Mouse (Mus musculus): ENCODE results near the gene Hist1h1a. TPM values are rescaled to one million over a fixed set of nuclear protein-coding genes. Genes with fewer than 3 reads are reported as not detected.
"Not testable (repeated sequence)": the region's sequence is repeated elsewhere in the genome, so short reads cannot be mapped to it uniquely, and the experiment has no call there.

Gene Hist1h1a
- polyA plus RNA-seq, 1 experiment from 2014 or later = 0.79 TPM

- H3K4me2 ChIP-seq (ENCODE audit: low read depth, low read length) = peak overlapping the region; percentile 95
- H3K27ac ChIP-seq (ENCODE audit: low read length) = peak overlapping the region; percentile 39
- peaks cover 18% of the 10 kb centered on the region for H3K4me1 ChIP-seq (ENCODE audit: control insufficient read depth, insufficient read depth, low read length)
- H3K4me3 ChIP-seq (ENCODE audit: low read length) = no peak overlapping the region
- 54% methylated on average over 5 of the region's 5 CpGs for WGBS
- no peak for ATAC-seq (replicated peaks; ENCODE audit: extremely low read depth, insufficient read depth, low FRiP score)
- no peaks in the 10 kb centered on the region for H3K36me3 ChIP-seq (ENCODE audit: control insufficient read depth, insufficient read depth)
- H3K9me3 ChIP-seq (replicated peaks; ENCODE audit: control insufficient read depth, low read length) = no peaks in the 10 kb centered on the region
- H3K9ac ChIP-seq (ENCODE audit: low read length) = no peak overlapping the region
- no peaks in the 10 kb centered on the region for H3K27me3 ChIP-seq (ENCODE audit: control insufficient read depth, insufficient read depth, low read length)
These were observed 22.6 kb upstream of the Hist1h1a start for GRCm38 (mm10) chr13:23740910-23741309.

GRCm38 (mm10) chr13:23742007-23742406, 21.5 kb upstream of the Hist1h1a start:
- ATAC-seq (replicated peaks; ENCODE audit: extremely low read depth, insufficient read depth, low FRiP score) = no peak
- H3K36me3 ChIP-seq (ENCODE audit: control insufficient read depth, insufficient read depth) = no peaks in the 10 kb centered on the region
- H3K4me1 ChIP-seq (ENCODE audit: control insufficient read depth, insufficient read depth, low read length) = peaks cover 18% of the 10 kb centered on the region
- H3K27me3 ChIP-seq (ENCODE audit: control insufficient read depth, insufficient read depth, low read length) = no peaks in the 10 kb centered on the region
- no peak overlapping the region for H3K9ac ChIP-seq (ENCODE audit: low read length)
- no peak overlapping the region for H3K4me2 ChIP-seq (ENCODE audit: low read depth, low read length)
- H3K9me3 ChIP-seq (replicated peaks; ENCODE audit: control insufficient read depth, low read length) = no peaks in the 10 kb centered on the region
- peak overlapping the region; percentile 42; the same call in 1 of the 2 replicates for H3K27ac ChIP-seq (ENCODE audit: low read length)
- no peak overlapping the region for H3K4me3 ChIP-seq (ENCODE audit: low read length)

- Histone ChIP-seq H3K27me3 (ENCODE audit: control insufficient read depth, insufficient read depth, low read length) (no peaks in the 10 kb centered on the region), H3K36me3 (ENCODE audit: control insufficient read depth, insufficient read depth) (no peaks in the 10 kb centered on the region), H3K27ac (ENCODE audit: low read length) (no peak overlapping the region), H3K4me1 (ENCODE audit: control insufficient read depth, insufficient read depth, low read length) (peaks cover 25% of the 10 kb centered on the region), H3K4me3 (ENCODE audit: low read length) (no peak overlapping the region), H3K9ac (ENCODE audit: low read length) (no peak overlapping the region), H3K4me2 (ENCODE audit: low read depth, low read length) (no peak overlapping the region), H3K9me3 (replicated peaks; ENCODE audit: control insufficient read depth, low read length) (no peaks in the 10 kb centered on the region)
- ATAC-seq (replicated peaks; ENCODE audit: extremely low read depth, insufficient read depth, low FRiP score) = no peak
- WGBS = 85% methylated on average over 5 of the region's 5 CpGs
These were observed 20.3 kb upstream of the Hist1h1a start for GRCm38 (mm10) chr13:23743215-23743614.

- no peak for ATAC-seq (replicated peaks; ENCODE audit: extremely low read depth, insufficient read depth, low FRiP score)
- H3K27ac ChIP-seq (ENCODE audit: low read length) = peak overlapping the region; percentile 59
- H3K9ac ChIP-seq (ENCODE audit: low read length) = no peak overlapping the region
- no peaks in the 10 kb centered on the region for H3K9me3 ChIP-seq (replicated peaks; ENCODE audit: control insufficient read depth, low read length)
- peak overlapping the region; percentile 77; the same call in 1 of the 2 replicates for H3K4me2 ChIP-seq (ENCODE audit: low read depth, low read length)
- H3K36me3 ChIP-seq (ENCODE audit: control insufficient read depth, insufficient read depth) = no peaks in the 10 kb centered on the region
- H3K4me1 ChIP-seq (ENCODE audit: control insufficient read depth, insufficient read depth, low read length) = peaks cover 27% of the 10 kb centered on the region
- H3K4me3 ChIP-seq (ENCODE audit: low read length) = peak overlapping the region; percentile 56
- no peaks in the 10 kb centered on the region for H3K27me3 ChIP-seq (ENCODE audit: control insufficient read depth, insufficient read depth, low read length)
- WGBS = 40% methylated on average over 4 of the region's 4 CpGs
These were observed 19.5 kb upstream of the Hist1h1a start for GRCm38 (mm10) chr13:23743963-23744362.

GRCm38 (mm10) chr13:23744421-23745380, 18.8 kb upstream of the Hist1h1a start:
- 4% methylated on average over 19 of the region's 36 CpGs for WGBS
- peaks cover 27% of the 10 kb centered on the region for H3K4me1 ChIP-seq (ENCODE audit: control insufficient read depth, insufficient read depth, low read length)
- no peaks in the 10 kb centered on the region for H3K36me3 ChIP-seq (ENCODE audit: control insufficient read depth, insufficient read depth)
- ATAC-seq (replicated peaks; ENCODE audit: extremely low read depth, insufficient read depth, low FRiP score) = no peak
- peak overlapping the region; percentile 56 for H3K4me3 ChIP-seq (ENCODE audit: low read length)
- peak overlapping the region; percentile 67 for H3K27ac ChIP-seq (ENCODE audit: low read length)
- no peaks in the 10 kb centered on the region for H3K9me3 ChIP-seq (replicated peaks; ENCODE audit: control insufficient read depth, low read length)
- H3K27me3 ChIP-seq (ENCODE audit: control insufficient read depth, insufficient read depth, low read length) = no peaks in the 10 kb centered on the region
- H3K4me2 ChIP-seq (ENCODE audit: low read depth, low read length) = peak overlapping the region; percentile 77
- peak overlapping the region; percentile 72 for H3K9ac ChIP-seq (ENCODE audit: low read length)

GRCm38 (mm10) chr13:23745381-23746161, 17.9 kb upstream of the Hist1h1a start, which contains the start of gene Hist1h3c:
Gene Hist1h3c (minus strand): TSS chr13:23745602.
- H3K27me3 ChIP-seq (ENCODE audit: control insufficient read depth, insufficient read depth, low read length) = no peaks in the 10 kb centered on the region
- H3K9me3 ChIP-seq (replicated peaks; ENCODE audit: control insufficient read depth, low read length) = no peaks in the 10 kb centered on the region
- peak within 1 kb of the TSS; percentile 77 for H3K4me2 ChIP-seq (ENCODE audit: low read depth, low read length)
- peaks cover 23% of the 10 kb centered on the region for H3K4me1 ChIP-seq (ENCODE audit: control insufficient read depth, insufficient read depth, low read length)
- peak within 1 kb of the TSS; percentile 56 for H3K4me3 ChIP-seq (ENCODE audit: low read length)
- WGBS = under 1% methylated on average over 28 of the region's 28 CpGs
- H3K9ac ChIP-seq (ENCODE audit: low read length) = peak within 1 kb of the TSS; percentile 77
- H3K36me3 ChIP-seq (ENCODE audit: control insufficient read depth, insufficient read depth) = no peaks in the 10 kb centered on the region
- H3K27ac ChIP-seq (ENCODE audit: low read length) = peak within 1 kb of the TSS; percentile 99
- peak; percentile 52 for ATAC-seq (replicated peaks; ENCODE audit: extremely low read depth, insufficient read depth, low FRiP score)

GRCm38 (mm10) chr13:23746201-23747080, 17.0 kb upstream of the Hist1h1a start, which contains the start of gene Hist1h2bb:
Gene Hist1h2bb (plus strand): TSS chr13:23746734.
- Histone ChIP-seq H3K4me1 (ENCODE audit: control insufficient read depth, insufficient read depth, low read length) (peaks cover 19% of the 10 kb centered on the region), H3K27ac (ENCODE audit: low read length) (peak within 1 kb of the TSS; percentile 99), H3K4me2 (ENCODE audit: low read depth, low read length) (peak within 1 kb of the TSS; percentile 77), H3K4me3 (ENCODE audit: low read length) (peak within 1 kb of the TSS; percentile 56), H3K9ac (ENCODE audit: low read length) (peak within 1 kb of the TSS; percentile 77)
- not testable (repeated sequence) for H3K27me3 ChIP-seq (ENCODE audit: control insufficient read depth, insufficient read depth, low read length); H3K9me3 ChIP-seq (replicated peaks; ENCODE audit: control insufficient read depth, low read length); H3K36me3 ChIP-seq (ENCODE audit: control insufficient read depth, insufficient read depth)
- ATAC-seq (replicated peaks; ENCODE audit: extremely low read depth, insufficient read depth, low FRiP score) = peak; percentile 91
- 1% methylated on average over 36 of the region's 58 CpGs for WGBS

GRCm38 (mm10) chr13:23747081-23747891, 16.2 kb upstream of the Hist1h1a start:
- no peaks in the 10 kb centered on the region for H3K36me3 ChIP-seq (ENCODE audit: control insufficient read depth, insufficient read depth)
- H3K9ac ChIP-seq (ENCODE audit: low read length) = peak overlapping the region; percentile 71
- no peaks in the 10 kb centered on the region for H3K9me3 ChIP-seq (replicated peaks; ENCODE audit: control insufficient read depth, low read length)
- peak; percentile 8; the same call in 1 of the 2 replicates for ATAC-seq (replicated peaks; ENCODE audit: extremely low read depth, insufficient read depth, low FRiP score)
- peaks cover 14% of the 10 kb centered on the region for H3K4me1 ChIP-seq (ENCODE audit: control insufficient read depth, insufficient read depth, low read length)
- peak overlapping the region; percentile 56 for H3K4me3 ChIP-seq (ENCODE audit: low read length)
- 8% methylated on average over 10 of the region's 13 CpGs for WGBS
- H3K27ac ChIP-seq (ENCODE audit: low read length) = peak overlapping the region; percentile 99
- H3K4me2 ChIP-seq (ENCODE audit: low read depth, low read length) = peak overlapping the region; percentile 77
- H3K27me3 ChIP-seq (ENCODE audit: control insufficient read depth, insufficient read depth, low read length) = no peaks in the 10 kb centered on the region

All from heart, embryonic 16.5 days (tissue).